Mouse (Mus musculus) megakaryocyte, embryonic 14.5 days (primary cell): Measurements from ENCODE around the gene Cldn11.

Experiments used
- FLI1 ChIP-seq: IDR thresholded peaks from 2 replicates; pipeline ENCODE4 v1.6.1; 2012; ENCODE audit warnings: low read length, inconsistent platforms, mixed read lengths
- GATA1 ChIP-seq: IDR thresholded peaks from 3 replicates; pipeline ENCODE4 v1.6.1; 2012; ENCODE audit warnings: mixed read lengths, low read length, inconsistent platforms, borderline replicate concordance

GRCm38 (mm10) chr3:31212205-31213038, 62.7 kb downstream of the Cldn11 start:
- TF ChIP-seq GATA1 (no peak), FLI1 (no peak)
